Mouse (Mus musculus) left cerebral cortex, adult 18-20 months (tissue): ENCODE measurements around the gene Rapgef3. TPM values are rescaled to one million over a fixed set of nuclear protein-coding genes. Genes with fewer than 3 reads are reported as not detected.

Experiments used
- DNase-seq, 2 experiments: peaks; one replicate each; pipeline ENCODE4 v3.0.0; 2021 to 2022; ENCODE audit warnings: low spot score in 2 of 2, mixed read lengths in 1 of 2
- total RNA-seq, 2 experiments: library from RNA; stranded (reverse); gene quantifications; 2 replicates each; pipeline ENCODE4 v1.2.3; 2021

Gene Rapgef3
- total RNA-seq, 2 experiments from 2014 or later = 42.6 to 44.7 TPM

DNA sequence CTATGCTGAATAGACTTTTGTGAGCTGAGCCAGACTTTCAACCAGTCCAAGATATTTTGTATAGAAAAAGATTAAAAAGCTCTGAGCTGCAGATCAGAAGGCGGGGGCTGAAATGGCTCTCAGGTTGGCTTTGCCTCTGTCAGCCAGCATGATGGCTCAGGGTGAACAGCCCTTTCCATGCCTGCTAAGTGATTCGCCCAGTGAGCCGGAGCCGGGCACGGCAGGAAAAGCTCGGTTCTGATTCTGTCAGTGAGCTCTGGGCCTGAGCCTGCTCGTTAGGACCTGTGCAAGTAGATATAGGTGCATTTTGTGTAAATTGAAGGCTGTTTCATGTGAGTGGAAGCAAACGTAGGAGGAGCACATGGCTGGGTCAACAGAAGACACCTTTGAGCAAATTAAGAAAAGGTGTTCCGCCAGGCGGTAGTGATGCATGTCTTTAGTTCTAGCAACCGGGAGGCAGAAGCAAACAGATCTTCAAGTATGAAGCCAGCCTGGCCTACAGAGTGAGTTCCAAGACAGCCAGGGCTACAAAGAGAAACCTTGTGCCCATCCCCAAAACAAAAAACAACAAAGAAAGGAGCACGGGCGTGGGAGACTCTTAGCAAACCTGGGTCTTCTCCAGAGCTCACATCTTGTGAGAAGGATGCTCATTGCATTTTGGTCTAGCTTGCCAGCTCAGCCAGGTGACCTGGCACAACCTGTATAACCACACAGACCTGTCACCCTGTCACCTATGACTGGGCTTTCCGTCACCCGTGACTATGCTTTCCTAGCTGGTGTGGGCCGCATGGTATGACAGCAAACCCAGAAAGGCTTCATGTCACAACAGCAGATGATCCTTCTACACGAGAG is 43.2 kb downstream of the Rapgef3 start:
- DNase-seq = no peak

- DNase-seq = no peak
Measured at GRCm38 (mm10) chr15:97723536-97724345, 44.0 kb downstream of the Rapgef3 start.

DNA sequence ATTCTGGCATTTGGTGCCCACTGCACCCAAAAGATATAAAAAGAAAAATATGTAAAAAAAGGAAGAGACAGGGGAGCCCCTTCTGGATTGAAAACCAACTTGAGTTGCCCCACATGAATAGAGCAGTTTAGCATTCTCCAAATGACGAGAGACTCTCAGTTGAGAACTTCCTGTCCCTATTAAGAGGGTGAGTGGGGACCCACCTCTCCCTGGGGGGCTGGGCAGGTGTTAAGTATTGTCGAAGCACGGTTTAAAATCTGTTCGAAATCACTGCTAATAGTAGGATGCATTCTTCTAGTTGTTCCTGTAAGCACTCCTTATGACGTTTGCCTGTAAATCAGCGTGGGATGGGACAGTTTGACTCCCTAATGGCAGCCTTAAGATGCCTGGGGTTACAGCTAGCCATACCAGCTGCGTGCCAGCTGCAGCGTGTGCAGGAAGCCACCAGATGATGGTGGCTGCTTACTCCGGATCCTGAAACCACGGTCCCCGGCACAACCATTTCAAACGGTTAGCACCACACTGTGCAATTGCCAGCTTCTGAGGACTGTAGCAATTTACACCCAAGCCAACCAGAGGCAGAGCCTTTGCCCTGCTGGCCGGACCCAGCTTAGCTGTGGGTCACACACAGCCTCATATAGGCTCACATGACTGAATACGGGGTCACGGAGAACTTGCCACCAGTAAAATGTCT is 46.6 kb downstream of the Rapgef3 start:
- no peak for DNase-seq

DNA sequence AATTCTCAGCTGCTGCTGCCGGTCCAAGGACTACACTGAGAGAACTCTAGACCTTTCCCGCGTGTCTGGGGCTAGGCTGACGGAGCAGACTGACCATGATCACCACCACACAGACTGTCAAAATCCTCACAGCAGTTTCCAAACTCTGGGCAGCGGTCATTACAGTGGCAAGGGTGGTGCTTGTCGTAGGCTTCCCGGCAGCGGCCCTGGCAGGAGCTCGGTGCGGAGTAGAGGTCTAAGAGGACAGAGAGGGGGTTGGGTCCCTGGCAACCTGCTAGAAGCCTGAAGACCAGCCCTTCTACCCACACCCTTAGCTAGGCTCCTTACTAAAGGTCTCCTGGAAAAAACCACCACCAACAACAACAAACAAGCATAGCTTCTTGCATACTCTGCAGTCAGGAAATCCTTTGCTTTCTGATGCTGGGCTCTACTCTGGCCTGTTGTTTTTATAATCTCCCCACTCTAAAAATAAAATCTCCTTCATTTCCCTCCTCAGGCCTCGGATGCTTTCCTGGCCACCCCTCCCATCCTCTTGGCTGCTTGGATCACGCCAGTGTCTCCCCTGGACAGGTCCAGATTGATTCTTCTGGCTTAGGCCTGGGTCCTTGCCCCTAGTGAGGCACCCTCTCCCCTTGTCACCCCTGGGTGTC is 47.6 kb downstream of the Rapgef3 start:
- no peak for DNase-seq

DNA sequence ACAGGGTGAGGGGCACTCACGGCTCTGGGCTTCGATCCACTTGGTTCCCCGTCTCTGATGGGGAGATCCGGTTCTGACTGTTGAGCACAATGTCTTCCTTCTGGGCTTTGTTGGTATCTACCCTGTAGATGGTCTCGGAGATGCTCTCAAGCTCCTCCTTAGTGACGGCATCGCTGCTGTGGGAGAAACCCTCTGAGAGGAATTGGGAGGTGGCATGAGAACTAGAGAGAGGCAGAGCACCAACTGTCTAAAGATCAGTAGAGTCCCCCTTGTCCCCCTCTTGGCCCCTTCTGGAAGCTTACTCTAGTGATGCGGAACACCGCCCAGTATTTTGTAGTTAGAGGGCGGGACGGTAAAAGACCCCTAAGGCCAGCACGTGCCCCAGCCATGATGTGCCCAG is 48.3 kb downstream of the Rapgef3 start:
- DNase-seq = no peak

- no peak for DNase-seq
Measured at GRCm38 (mm10) chr15:97718535-97719155, 49.1 kb downstream of the Rapgef3 start.

DNA sequence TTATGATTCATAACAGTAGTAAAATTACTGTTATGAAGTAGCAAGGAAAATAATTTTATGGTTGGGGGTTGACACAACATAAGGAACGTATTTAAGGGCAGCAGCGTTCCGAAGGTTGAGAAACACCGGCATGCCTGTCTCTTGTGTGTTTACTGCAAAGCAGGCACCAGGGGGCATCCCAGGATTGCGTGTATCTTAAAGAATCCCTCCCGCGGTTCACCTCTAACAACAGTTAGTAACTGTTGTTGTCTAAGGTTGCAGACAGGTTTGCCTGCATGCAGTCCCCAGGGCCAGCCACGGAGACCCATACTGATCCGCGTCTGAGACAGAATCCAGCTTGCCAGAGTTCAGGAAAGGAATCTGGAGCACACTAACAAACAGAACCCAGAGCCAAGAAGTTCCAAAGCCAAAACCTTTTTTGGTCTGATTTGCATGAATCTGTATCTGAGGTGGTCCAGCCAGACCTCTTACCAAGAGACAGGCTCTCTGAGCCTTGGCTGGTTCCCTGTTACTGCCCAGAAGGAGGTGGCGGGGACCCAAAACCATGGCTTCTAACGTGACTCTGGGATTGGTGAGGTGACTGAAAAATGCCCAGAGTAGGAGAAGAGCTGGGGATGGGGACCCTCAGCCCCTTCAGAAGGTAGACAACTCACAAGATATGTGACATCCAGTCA is 49.8 kb downstream of the Rapgef3 start:
- peak; percentile 46 to 66 for DNase-seq

DNA sequence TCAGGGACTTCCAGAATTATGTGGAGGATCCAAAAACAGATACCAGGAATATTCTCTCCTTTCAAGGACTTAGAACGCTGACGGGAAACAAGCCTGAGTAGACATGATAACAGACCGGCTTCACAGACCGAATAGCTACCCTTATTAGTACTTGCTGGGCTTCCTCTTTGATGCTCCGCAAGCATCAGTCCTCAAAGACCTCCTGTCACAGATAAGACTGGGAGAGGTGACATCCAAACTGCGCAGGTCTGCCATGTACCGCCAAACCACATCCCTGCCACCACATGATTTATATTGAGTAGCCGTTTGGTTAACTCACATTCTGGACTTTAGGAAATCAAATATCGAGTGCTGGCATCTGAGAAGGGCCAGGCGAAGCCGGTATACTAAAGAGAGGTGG is 51.0 kb downstream of the Rapgef3 start:
- no peak for DNase-seq

- no peak for DNase-seq
Measured at GRCm38 (mm10) chr15:97715734-97716133, 52.0 kb downstream of the Rapgef3 start.

DNA sequence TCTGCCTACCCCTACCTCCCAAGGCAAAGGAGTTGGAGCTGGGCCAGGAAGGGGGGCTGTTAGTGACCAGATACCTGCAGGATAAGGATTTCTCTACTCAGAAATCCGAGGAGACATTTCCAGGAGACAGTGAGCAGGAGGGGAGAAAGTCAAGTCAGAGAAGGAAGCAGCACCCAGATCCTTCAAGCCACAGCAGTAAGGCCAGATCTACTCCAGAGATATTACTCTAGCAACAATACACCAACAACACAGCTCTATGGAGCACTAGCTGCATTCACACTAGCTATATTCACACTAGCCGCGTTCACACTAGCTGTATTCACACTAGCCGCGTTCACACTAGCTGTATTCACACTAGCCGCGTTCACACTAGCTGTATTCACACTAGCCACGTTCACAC is 52.7 kb downstream of the Rapgef3 start:
- DNase-seq = no peak

- no peak for DNase-seq
Measured at GRCm38 (mm10) chr15:97712546-97712945, 55.2 kb downstream of the Rapgef3 start.

GRCm38 (mm10) chr15:97710906-97711305 is 56.9 kb downstream of the Rapgef3 start:
- DNase-seq = no peak

DNA sequence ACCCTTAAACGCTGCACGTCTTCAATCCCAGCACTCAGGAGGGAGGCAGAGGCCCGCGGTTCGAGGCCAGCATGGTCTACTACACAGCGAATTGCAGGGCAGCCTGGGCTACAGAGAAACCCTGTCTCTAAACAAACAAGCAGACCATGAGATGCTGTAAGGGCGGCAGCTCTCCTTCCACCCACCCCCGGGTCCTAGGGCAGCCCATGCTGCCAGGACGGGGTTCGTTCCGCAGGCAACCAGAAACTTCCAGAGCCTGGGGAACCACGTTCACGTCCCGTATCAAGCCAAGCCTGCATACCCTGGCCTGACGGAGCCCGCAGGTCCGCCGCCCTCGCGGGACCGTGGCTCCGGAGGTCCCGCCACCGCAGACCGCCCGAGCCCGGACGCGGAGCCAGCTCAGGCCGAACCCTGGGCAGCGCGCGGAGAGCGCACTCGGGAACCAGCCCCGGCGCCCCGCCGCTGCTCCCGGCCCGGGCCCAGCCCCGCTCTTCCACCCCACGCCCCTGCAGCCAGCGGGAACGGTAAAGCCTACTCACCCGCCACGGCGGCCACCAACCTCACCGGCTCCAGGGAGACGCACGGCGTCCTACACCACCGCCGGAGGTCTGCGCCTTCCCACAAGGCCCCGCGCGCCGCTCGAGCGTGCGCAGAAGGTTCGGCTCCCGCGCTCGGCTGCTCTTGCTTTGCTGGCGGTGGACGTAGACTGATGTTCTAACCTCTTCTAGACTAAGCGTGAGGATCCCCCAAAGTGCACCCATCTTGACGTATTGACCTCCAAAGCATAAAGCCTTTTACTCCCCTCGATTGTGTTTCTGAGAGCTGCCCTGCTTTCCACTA is 62.3 kb downstream of the Rapgef3 start, which contains the start of gene Rpap3:
Rpap3 (minus strand) TSS at position 615 of the 840 bp plus-strand sequence.
- DNase-seq = peak; percentile 84 to 92

GRCm38 (mm10) chr15:97696616-97697015 is 71.2 kb downstream of the Rapgef3 start:
- DNase-seq = no peak

Other genes starting within 250 kb of the Rapgef3 start
- 10 to 100 TPM; 29.2 to 29.7 TPM for gene Rpap3, start 62.1 kb downstream of the Rapgef3 start, total RNA-seq
- 1 to 10 TPM; 5.2 to 5.4 TPM for gene Endou, start 36.6 kb downstream of the Rapgef3 start, total RNA-seq
- 100 to 1,000 TPM; 154 to 168 TPM for gene Slc48a1, start 10.5 kb upstream of the Rapgef3 start, total RNA-seq
- gene Hdac7, start 76.5 kb upstream of the Rapgef3 start, total RNA-seq = 10 to 100 TPM; 31.5 to 36.1 TPM
- gene Vdr, start 142.7 kb upstream of the Rapgef3 start, total RNA-seq = 1 to 10 TPM in 1 of 2 experiments, under 1 TPM in 1; 0.75 to 2.3 TPM
- gene Tmem106c, start 196.2 kb upstream of the Rapgef3 start, total RNA-seq = 10 to 100 TPM; 33.2 to 34.9 TPM
- under 1 TPM; 0.86 to 0.91 TPM for gene Col2a1, start 236.7 kb upstream of the Rapgef3 start, total RNA-seq